Mouse (Mus musculus) limb, embryonic 11.5 days (tissue): Measurements from ENCODE around the gene Tecpr2. TPM values are rescaled to one million over a fixed set of nuclear protein-coding genes. Genes with fewer than 3 reads are reported as not detected.
A peak's percentile ranks its signal among the peaks of the same experiment; 100 is the strongest.

Experiments used
- ATAC-seq: fragments of 200-750 bp; cut with Nextera tagmentation; 2 replicates; pipeline ENCODE4 v1.8.0; 2017; ENCODE audit warnings: low read depth; ENCODE audit not compliant: insufficient number of reproducible peaks, low FRiP score, low TSS enrichment
- DNase-seq: peaks from one replicate; pipeline ENCODE4 v3.0.0-alpha.2; 2015; ENCODE audit warnings: low spot score
- H3K27ac ChIP-seq: fragments of 300-500 bp; sonication (generic); replicated peaks from 2 replicates; pipeline ENCODE4 v1.5.1; 2014; ENCODE audit warnings: low read depth, mild to moderate bottlenecking, low read length
- H3K27me3 ChIP-seq: fragments of 300-500 bp; sonication (generic); 2 replicates; pipeline ENCODE4 v1.6.1; 2014; ENCODE audit warnings: mild to moderate bottlenecking, low read length, mixed read lengths; ENCODE audit not compliant: control insufficient read depth, insufficient read depth
- H3K36me3 ChIP-seq: fragments of 300-500 bp; sonication (generic); 2 replicates; pipeline ENCODE4 v1.6.1; 2014; ENCODE audit warnings: mild to moderate bottlenecking, low read length, moderate library complexity, mixed read lengths; ENCODE audit not compliant: control insufficient read depth, insufficient read depth
- H3K4me1 ChIP-seq: fragments of 300-500 bp; sonication (generic); 2 replicates; pipeline ENCODE4 v1.6.1; 2014; ENCODE audit warnings: low read length, mixed read lengths; ENCODE audit not compliant: control insufficient read depth, insufficient read depth
- H3K4me2 ChIP-seq: fragments of 300-500 bp; sonication (generic); 2 replicates; pipeline ENCODE4 v1.6.1; 2014; ENCODE audit warnings: low read depth, mild to moderate bottlenecking, moderate library complexity; ENCODE audit not compliant: severe bottlenecking
- H3K4me3 ChIP-seq: fragments of 300-500 bp; sonication (generic); 2 replicates; pipeline ENCODE4 v1.5.1; 2014; ENCODE audit warnings: low read depth, low read length
- H3K9ac ChIP-seq: fragments of 300-500 bp; sonication (generic); 2 replicates; pipeline ENCODE4 v1.6.1; 2014; ENCODE audit warnings: mild to moderate bottlenecking, low read length
- H3K9me3 ChIP-seq: fragments of 300-500 bp; sonication (generic); 2 replicates; pipeline ENCODE4 v1.6.1; 2016; ENCODE audit warnings: low read length; ENCODE audit not compliant: control insufficient read depth
- WGBS: fragments of 180-500 bp; shearing (Covaris S2); extraction: QIAGEN DNeasy Blood & Tissue Kit; methylation state at CpG from one replicate; pipeline ENCODE4 v1.1.7; 2014; 5-methylcytosine and 5-hydroxymethylcytosine counted together
- polyA plus RNA-seq: library from polyadenylated mRNA; unstranded; fragments of >200 nt; fragmentation: Nextera tagmentation; extraction: Ambion mirVana; gene quantifications from 2 replicates; pipeline ENCODE4 v1.2.1, GENCODE M21; 2014

Gene Tecpr2
- polyA plus RNA-seq: 4.2 and 4.9 TPM in 2 replicates

DNA sequence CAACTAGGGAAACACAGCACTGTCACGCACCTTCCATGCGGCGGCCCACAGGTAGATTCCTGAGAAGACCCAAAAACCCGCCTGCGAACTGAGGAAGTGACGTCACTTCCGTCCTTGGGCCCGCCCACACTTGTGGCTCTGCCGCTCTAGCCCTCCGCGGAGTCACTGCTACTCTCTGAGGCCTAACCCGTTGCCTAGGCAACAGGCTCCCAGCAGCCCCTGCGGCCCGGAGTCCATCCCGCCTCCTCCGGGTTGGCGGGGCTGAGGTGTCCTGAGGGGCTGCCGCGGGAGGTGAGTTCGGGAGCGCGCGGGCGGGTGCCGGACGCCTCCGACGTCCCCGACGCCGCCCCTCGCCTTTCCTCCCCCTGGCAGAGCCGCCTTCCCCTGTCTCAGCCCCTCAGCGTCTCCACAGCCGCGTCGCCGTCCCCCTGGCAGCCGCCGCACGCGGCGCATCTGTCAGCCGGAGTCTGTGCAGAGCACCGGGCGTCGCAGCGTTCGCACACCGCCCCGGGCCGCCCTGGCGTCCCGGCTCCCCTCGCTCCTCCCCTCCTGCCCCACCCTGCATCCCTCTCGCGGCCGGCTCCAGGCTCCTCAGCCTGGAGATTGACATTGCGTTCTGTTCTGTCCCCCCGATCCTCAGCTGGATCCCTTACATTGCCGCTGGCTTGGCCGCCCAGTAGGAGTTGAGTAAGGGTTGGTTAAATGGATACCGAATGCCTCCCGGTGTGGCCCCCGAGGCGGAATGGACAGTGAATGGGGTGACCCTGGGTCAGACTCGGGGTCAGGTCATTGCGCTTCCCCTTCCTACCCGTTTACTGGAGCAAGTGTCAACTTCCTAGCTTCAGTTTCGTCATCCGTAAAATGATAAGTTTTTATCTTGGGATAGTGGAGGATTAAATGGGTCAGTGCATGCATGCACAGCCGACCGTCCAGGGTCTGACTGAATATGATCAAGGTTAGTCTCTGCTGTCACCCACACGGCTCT is at the start of gene Tecpr2, which contains the start of gene Cinp:
Gene Tecpr2, plus strand, starts transcription at position 229 of the 985 bp plus-strand sequence.
Gene Cinp, minus strand, starts transcription at position 110 of the 985 bp plus-strand sequence.
- no peaks in the 10 kb centered on the region for H3K36me3 ChIP-seq
- ATAC-seq (peak; percentile 99), DNase-seq (peak; percentile 97)
- H3K9me3 ChIP-seq: no peaks in the 10 kb centered on the region
- no peaks in the 10 kb centered on the region for H3K27me3 ChIP-seq
- H3K4me3 ChIP-seq: peak within 1 kb of the TSS; percentile 91
- peak within 1 kb of the TSS; percentile 68 for H3K27ac ChIP-seq
- H3K9ac ChIP-seq: peak within 1 kb of the TSS; percentile 82
- WGBS: under 1% methylated on average over 70 of the region's 74 CpGs
- H3K4me2 ChIP-seq: peak within 1 kb of the TSS; percentile 90
- H3K4me1 ChIP-seq: peaks cover 2% of the 10 kb centered on the region; the same call in 1 of the 2 replicates

GRCm38 (mm10) chr12:110840348-110841198 is 48.5 kb upstream of the Tecpr2 start, which contains the start of gene Mok:
Mok (minus strand) TSS chr12:110840939.
- WGBS: under 1% methylated on average over 71 of the region's 71 CpGs
- peaks cover 5% of the 10 kb centered on the region; the same call in 1 of the 2 replicates for H3K4me1 ChIP-seq
- H3K4me3 ChIP-seq: peak within 1 kb of the TSS; percentile 76
- H3K27me3 ChIP-seq: peaks cover 10% of the 10 kb centered on the region; the same call in 1 of the 2 replicates
- peak within 1 kb of the TSS; percentile 45 for H3K9ac ChIP-seq
- ATAC-seq (peak; percentile 82; the same call in 1 of the 2 replicates), DNase-seq (peak; percentile 98)
- H3K36me3 ChIP-seq: no peaks in the 10 kb centered on the region
- H3K9me3 ChIP-seq: no peaks in the 10 kb centered on the region
- H3K27ac ChIP-seq: no peak within 1 kb of the TSS
- H3K4me2 ChIP-seq: peak within 1 kb of the TSS; percentile 68

GRCm38 (mm10) chr12:110841731-110842493 is 47.2 kb upstream of the Tecpr2 start:
- ATAC-seq (no peak), DNase-seq (no peak)
- Histone ChIP-seq H3K27me3 (peaks cover 17% of the 10 kb centered on the region; the same call in 1 of the 2 replicates), H3K9me3 (no peaks in the 10 kb centered on the region), H3K4me1 (peaks cover 5% of the 10 kb centered on the region; the same call in 1 of the 2 replicates), H3K36me3 (no peaks in the 10 kb centered on the region), H3K4me3 (no peak overlapping the region), H3K9ac (no peak overlapping the region), H3K27ac (no peak overlapping the region), H3K4me2 (no peak overlapping the region)
- WGBS: 71% methylated on average over 5 of the region's 5 CpGs

DNA sequence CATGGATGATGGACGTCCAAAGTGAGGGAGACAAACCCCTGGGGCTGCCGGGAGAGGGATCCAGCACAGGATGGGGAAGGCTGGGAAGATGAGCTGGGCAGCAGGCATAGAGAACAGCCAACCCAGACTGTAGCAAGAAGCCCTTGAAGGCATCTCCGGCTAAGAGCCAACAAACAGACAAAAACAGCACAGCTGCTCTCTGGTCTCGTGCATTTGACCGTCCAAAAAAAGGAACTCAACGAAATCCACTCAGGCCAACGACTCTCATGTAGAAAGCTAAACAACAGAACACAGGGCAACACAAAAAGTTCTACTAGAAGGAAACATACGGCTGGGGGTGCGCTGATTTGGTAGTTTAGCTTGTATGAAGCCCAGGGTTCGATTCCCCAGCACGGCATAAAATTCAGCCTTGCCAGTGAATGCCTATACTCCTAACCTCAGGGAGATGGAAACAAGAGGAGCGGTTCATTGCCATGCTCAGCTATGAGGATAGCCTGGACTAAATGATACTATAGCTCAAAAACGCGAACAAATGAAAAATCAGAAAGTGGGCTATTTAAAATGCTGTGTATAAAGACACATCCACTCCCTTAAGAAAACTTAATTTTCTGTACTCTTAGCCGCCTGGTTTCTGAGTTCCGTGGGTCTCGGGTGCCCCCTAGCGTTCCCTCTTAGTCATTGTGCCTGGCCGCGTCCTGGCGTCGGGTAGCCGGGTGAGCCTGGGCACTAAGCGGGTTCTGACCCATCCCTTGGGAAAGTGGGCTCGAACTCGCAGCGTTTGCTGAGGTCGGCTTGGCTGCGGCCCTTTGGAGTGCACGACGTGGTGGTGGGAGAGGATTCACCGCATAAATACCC is 45.6 kb upstream of the Tecpr2 start:
- Histone ChIP-seq H3K4me1 (no peaks in the 10 kb centered on the region; the same call in 1 of the 2 replicates), H3K36me3 (no peaks in the 10 kb centered on the region), H3K27me3 (peaks cover 17% of the 10 kb centered on the region; the same call in 1 of the 2 replicates), H3K9me3 (no peaks in the 10 kb centered on the region), H3K4me3 (peak overlapping the region; percentile 31), H3K4me2 (peak overlapping the region; percentile 66), H3K9ac (peak overlapping the region; percentile 45; the same call in 1 of the 2 replicates), H3K27ac (no peak overlapping the region)
- peak; percentile 26; the same call in 1 of the 2 replicates for ATAC-seq
- 19% methylated on average over 32 of the region's 32 CpGs for WGBS
- peak; percentile 91 for DNase-seq

GRCm38 (mm10) chr12:110844227-110845130 is 44.6 kb upstream of the Tecpr2 start:
- Histone ChIP-seq H3K27me3 (peaks cover 17% of the 10 kb centered on the region; the same call in 1 of the 2 replicates), H3K4me2 (peak overlapping the region; percentile 66), H3K9me3 (no peaks in the 10 kb centered on the region), H3K4me3 (peak overlapping the region; percentile 31), H3K27ac (no peak overlapping the region), H3K4me1 (no peaks in the 10 kb centered on the region; the same call in 1 of the 2 replicates), H3K9ac (peak overlapping the region; percentile 45), H3K36me3 (no peaks in the 10 kb centered on the region)
- peak; percentile 4; the same call in 1 of the 2 replicates for ATAC-seq
- DNase-seq: no peak
- WGBS: under 1% methylated on average over 42 of the region's 42 CpGs

DNA sequence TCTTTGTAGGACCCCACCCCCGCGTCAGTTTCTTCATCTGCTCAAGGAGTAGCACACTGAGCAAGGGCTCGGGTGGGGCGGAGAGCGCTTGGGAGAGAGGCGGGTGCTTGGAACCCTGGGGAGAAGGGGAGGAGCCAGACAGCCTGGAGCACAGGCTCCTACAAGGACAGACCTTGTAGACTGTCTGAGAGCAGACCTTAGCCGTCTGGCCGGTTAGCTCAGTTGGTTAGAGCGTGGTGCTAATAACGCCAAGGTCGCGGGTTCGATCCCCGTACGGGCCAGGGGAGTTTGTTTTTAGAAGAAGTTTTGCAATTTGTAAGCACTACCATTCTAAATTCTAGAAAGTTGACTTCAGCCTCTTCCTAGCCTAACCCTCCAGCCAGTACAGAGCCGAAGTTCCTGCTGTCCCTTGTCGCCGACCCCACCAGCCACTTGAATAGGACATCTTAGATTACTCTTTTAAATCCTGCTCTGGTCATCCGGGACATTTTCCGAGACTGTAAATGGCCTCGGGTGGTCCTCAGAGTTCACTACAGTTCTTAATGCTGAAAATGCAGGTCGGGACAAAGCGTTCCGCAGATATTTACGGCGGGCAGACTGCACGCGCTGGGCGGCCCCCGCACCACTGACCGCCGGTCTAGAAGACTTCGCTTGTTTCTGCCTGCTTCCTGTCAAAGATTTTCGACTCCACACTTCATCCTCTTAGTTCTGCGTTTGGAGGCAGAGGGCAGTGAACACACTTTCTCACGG is 43.8 kb upstream of the Tecpr2 start:
- Histone ChIP-seq H3K4me1 (no peaks in the 10 kb centered on the region; the same call in 1 of the 2 replicates), H3K4me3 (peak overlapping the region; percentile 31), H3K4me2 (peak overlapping the region; percentile 66), H3K9me3 (no peaks in the 10 kb centered on the region), H3K27ac (no peak overlapping the region), H3K27me3 (peaks cover 17% of the 10 kb centered on the region; the same call in 1 of the 2 replicates), H3K9ac (peak overlapping the region; percentile 45; the same call in 1 of the 2 replicates), H3K36me3 (no peaks in the 10 kb centered on the region)
- ATAC-seq: peak; percentile 62
- WGBS: under 1% methylated on average over 36 of the region's 36 CpGs
- peak; percentile 97 for DNase-seq
